Mouse (Mus musculus) embryonic facial prominence, embryonic 14.5 days (tissue): Measurements from ENCODE around the gene Castor1. TPM values are rescaled to one million over a fixed set of nuclear protein-coding genes. Genes with fewer than 3 reads are reported as not detected.

Experiments used
- ATAC-seq: fragments of 200-750 bp; cut with Nextera tagmentation; 2 replicates; pipeline ENCODE4 v1.8.0; 2017; ENCODE audit warnings: low read depth, moderate number of reproducible peaks, moderate TSS enrichment
- DNase-seq: peaks from one replicate; pipeline ENCODE4 v3.0.0-alpha.2; 2015; ENCODE audit warnings: low spot score
- H3K27ac ChIP-seq: fragments of 300-500 bp; sonication (generic); replicated peaks from 2 replicates; pipeline ENCODE4 v1.5.1; 2014; ENCODE audit warnings: low read depth, mild to moderate bottlenecking, low read length, moderate library complexity
- H3K27me3 ChIP-seq: fragments of 300-500 bp; sonication (generic); replicated peaks from 2 replicates; pipeline ENCODE4 v1.6.1; 2014; ENCODE audit warnings: low read length; ENCODE audit not compliant: control insufficient read depth, insufficient read depth
- H3K36me3 ChIP-seq: fragments of 300-500 bp; sonication (generic); 2 replicates; pipeline ENCODE4 v1.6.1; 2014; ENCODE audit warnings: low read length, mixed read lengths; ENCODE audit not compliant: control insufficient read depth, insufficient read depth
- H3K4me1 ChIP-seq: fragments of 300-500 bp; sonication (generic); 2 replicates; pipeline ENCODE4 v1.6.1; 2014; ENCODE audit warnings: antibody characterized with exemption, low read length; ENCODE audit not compliant: control insufficient read depth, insufficient read depth
- H3K4me2 ChIP-seq: fragments of 300-500 bp; sonication (generic); 2 replicates; pipeline ENCODE4 v1.6.1; 2014; ENCODE audit warnings: low read depth, mild to moderate bottlenecking, low read length, moderate library complexity, mixed read lengths
- H3K4me3 ChIP-seq: fragments of 300-500 bp; sonication (generic); 2 replicates; pipeline ENCODE4 v1.5.1; 2014; ENCODE audit warnings: low read depth, mild to moderate bottlenecking, low read length
- H3K9ac ChIP-seq: fragments of 300-500 bp; sonication (generic); 2 replicates; pipeline ENCODE4 v1.6.1; 2014; ENCODE audit warnings: low read depth, mild to moderate bottlenecking, low read length, moderate library complexity, mixed read lengths
- H3K9me3 ChIP-seq: fragments of 300-500 bp; sonication (generic); 2 replicates; pipeline ENCODE4 v1.6.1; 2016; ENCODE audit warnings: low read length; ENCODE audit not compliant: control insufficient read depth
- WGBS: fragments of 180-500 bp; shearing (Covaris S2); extraction: QIAGEN DNeasy Blood & Tissue Kit; methylation state at CpG from one replicate; pipeline ENCODE4 v1.1.7; 2014; 5-methylcytosine and 5-hydroxymethylcytosine counted together
- polyA plus RNA-seq: library from polyadenylated mRNA; unstranded; fragments of >200 nt; fragmentation: Nextera tagmentation; extraction: Ambion mirVana; gene quantifications from 2 replicates; pipeline ENCODE4 v1.2.1, GENCODE M21; 2014

Castor1 gene
- polyA plus RNA-seq, 1 experiment from 2014 or later: 11.5 TPM

GRCm38 (mm10) chr11:4202995-4203704, 14.9 kb upstream of the Castor1 start:
- no peak overlapping the region for H3K4me3 ChIP-seq
- ATAC-seq (no peak), DNase-seq (no peak)
- no peak overlapping the region for H3K4me2 ChIP-seq
- H3K4me1 ChIP-seq: peaks cover 5% of the 10 kb centered on the region; the same call in 1 of the 2 replicates
- H3K9ac ChIP-seq: no peak overlapping the region
- no peaks in the 10 kb centered on the region for H3K27me3 ChIP-seq
- H3K9me3 ChIP-seq: no peaks in the 10 kb centered on the region
- no peak overlapping the region for H3K27ac ChIP-seq
- H3K36me3 ChIP-seq: peaks cover 19% of the 10 kb centered on the region
- 84% methylated on average over 12 of the region's 12 CpGs for whole genome bisulfite sequencing

- 31% methylated on average over 2 of the region's 2 CpGs for WGBS
- Histone ChIP-seq H3K27me3 (no peaks in the 10 kb centered on the region), H3K9me3 (no peaks in the 10 kb centered on the region)
Measured at GRCm38 (mm10) chr11:4203705-4204074, 14.3 kb upstream of the Castor1 start.

GRCm38 (mm10) chr11:4205097-4205655, 12.8 kb upstream of the Castor1 start:
- H3K36me3 ChIP-seq: peaks cover 31% of the 10 kb centered on the region
- H3K27ac ChIP-seq: no peak overlapping the region
- H3K4me1 ChIP-seq: no peaks in the 10 kb centered on the region
- no peaks in the 10 kb centered on the region for H3K27me3 ChIP-seq
- no peak overlapping the region for H3K4me2 ChIP-seq
- H3K9me3 ChIP-seq: no peaks in the 10 kb centered on the region
- DNase-seq (no peak), ATAC-seq (no peak)
- H3K9ac ChIP-seq: no peak overlapping the region
- 83% methylated on average over 5 of the region's 5 CpGs for WGBS
- no peak overlapping the region for H3K4me3 ChIP-seq

More at GRCm38 (mm10) chr11:4203705-4204074, 14.3 kb upstream of the Castor1 start:
- Histone ChIP-seq H3K9ac (no peak overlapping the region), H3K4me2 (no peak overlapping the region), H3K27ac (no peak overlapping the region), H3K4me1 (peaks cover 5% of the 10 kb centered on the region; the same call in 1 of the 2 replicates), H3K4me3 (no peak overlapping the region), H3K36me3 (peaks cover 23% of the 10 kb centered on the region)
- no peak for DNase-seq
- no peak for ATAC-seq

- H3K27ac ChIP-seq: no peak overlapping the region
- DNase-seq (no peak), ATAC-seq (no peak)
- no peak overlapping the region for H3K4me3 ChIP-seq
- 85% methylated on average over 7 of the region's 7 CpGs for WGBS
- H3K4me2 ChIP-seq: no peak overlapping the region
- no peaks in the 10 kb centered on the region for H3K9me3 ChIP-seq
- no peaks in the 10 kb centered on the region for H3K4me1 ChIP-seq
- peaks cover 37% of the 10 kb centered on the region for H3K36me3 ChIP-seq
- H3K27me3 ChIP-seq: no peaks in the 10 kb centered on the region
- no peak overlapping the region for H3K9ac ChIP-seq
Measured at GRCm38 (mm10) chr11:4205951-4206350, 12.1 kb upstream of the Castor1 start.

GRCm38 (mm10) chr11:4206563-4206962, 11.5 kb upstream of the Castor1 start:
- Histone ChIP-seq H3K9me3 (no peaks in the 10 kb centered on the region), H3K4me1 (no peaks in the 10 kb centered on the region), H3K4me2 (no peak overlapping the region), H3K9ac (no peak overlapping the region), H3K4me3 (no peak overlapping the region), H3K27ac (no peak overlapping the region), H3K27me3 (no peaks in the 10 kb centered on the region), H3K36me3 (peaks cover 42% of the 10 kb centered on the region)
- ATAC-seq (no peak), DNase-seq (no peak)
- WGBS: 72% methylated on average over 6 of the region's 6 CpGs

GRCm38 (mm10) chr11:4207655-4208054, 10.4 kb upstream of the Castor1 start:
- Histone ChIP-seq H3K27ac (no peak overlapping the region), H3K9ac (no peak overlapping the region), H3K27me3 (no peaks in the 10 kb centered on the region), H3K4me1 (no peaks in the 10 kb centered on the region), H3K9me3 (no peaks in the 10 kb centered on the region), H3K4me3 (no peak overlapping the region), H3K36me3 (peaks cover 46% of the 10 kb centered on the region), H3K4me2 (no peak overlapping the region)
- DNase-seq (no peak), ATAC-seq (no peak)
- WGBS: 89% methylated on average over 9 of the region's 9 CpGs

- Histone ChIP-seq H3K27ac (no peak overlapping the region), H3K4me1 (no peaks in the 10 kb centered on the region), H3K4me3 (no peak overlapping the region), H3K9ac (no peak overlapping the region), H3K4me2 (no peak overlapping the region), H3K27me3 (no peaks in the 10 kb centered on the region), H3K9me3 (no peaks in the 10 kb centered on the region), H3K36me3 (peaks cover 65% of the 10 kb centered on the region)
- WGBS: 82% methylated on average over 5 of the region's 5 CpGs
- DNase-seq (no peak), ATAC-seq (0 out of 2 replicates have a peak, but pooled peaks have one; percentile 15)
Measured at GRCm38 (mm10) chr11:4209556-4209955, 8.5 kb upstream of the Castor1 start.

GRCm38 (mm10) chr11:4210786-4211185, 7.2 kb upstream of the Castor1 start:
- H3K27me3 ChIP-seq: no peaks in the 10 kb centered on the region
- no peaks in the 10 kb centered on the region for H3K9me3 ChIP-seq
- DNase-seq (no peak), ATAC-seq (no peak)
- no peaks in the 10 kb centered on the region for H3K4me1 ChIP-seq
- H3K4me2 ChIP-seq: no peak overlapping the region
- no peak overlapping the region for H3K4me3 ChIP-seq
- H3K36me3 ChIP-seq: peaks cover 73% of the 10 kb centered on the region
- 94% methylated on average over 1 of the region's 1 CpGs for WGBS
- H3K27ac ChIP-seq: no peak overlapping the region
- no peak overlapping the region for H3K9ac ChIP-seq

GRCm38 (mm10) chr11:4213107-4213506, 4.9 kb upstream of the Castor1 start:
- no peak overlapping the region for H3K4me3 ChIP-seq
- H3K4me2 ChIP-seq: no peak overlapping the region
- DNase-seq: no peak
- no peak overlapping the region for H3K27ac ChIP-seq
- H3K9me3 ChIP-seq: no peaks in the 10 kb centered on the region
- H3K9ac ChIP-seq: no peak overlapping the region
- no peak for ATAC-seq
- no peaks in the 10 kb centered on the region for H3K27me3 ChIP-seq
- no peaks in the 10 kb centered on the region for H3K4me1 ChIP-seq
- peaks cover 61% of the 10 kb centered on the region for H3K36me3 ChIP-seq
- WGBS: 92% methylated on average over 10 of the region's 10 CpGs
